Mouse (Mus musculus) heart, postnatal 4 days (tissue): Measurements from ENCODE around the gene Foxp4. TPM values are rescaled to one million over a fixed set of nuclear protein-coding genes. Genes with fewer than 3 reads are reported as not detected.
A peak's percentile ranks its signal among the peaks of the same experiment; 100 is the strongest.

Experiments
- DNase-seq: peaks from one replicate; pipeline ENCODE4 v3.0.0; 2021
- total RNA-seq, 2 experiments: library from RNA; stranded (reverse); gene quantifications; 2 replicates each; pipeline ENCODE4 v1.2.3; 2021

Gene Foxp4
- 10 to 100 TPM; 18.1 to 19.6 TPM for total RNA-seq

DNA sequence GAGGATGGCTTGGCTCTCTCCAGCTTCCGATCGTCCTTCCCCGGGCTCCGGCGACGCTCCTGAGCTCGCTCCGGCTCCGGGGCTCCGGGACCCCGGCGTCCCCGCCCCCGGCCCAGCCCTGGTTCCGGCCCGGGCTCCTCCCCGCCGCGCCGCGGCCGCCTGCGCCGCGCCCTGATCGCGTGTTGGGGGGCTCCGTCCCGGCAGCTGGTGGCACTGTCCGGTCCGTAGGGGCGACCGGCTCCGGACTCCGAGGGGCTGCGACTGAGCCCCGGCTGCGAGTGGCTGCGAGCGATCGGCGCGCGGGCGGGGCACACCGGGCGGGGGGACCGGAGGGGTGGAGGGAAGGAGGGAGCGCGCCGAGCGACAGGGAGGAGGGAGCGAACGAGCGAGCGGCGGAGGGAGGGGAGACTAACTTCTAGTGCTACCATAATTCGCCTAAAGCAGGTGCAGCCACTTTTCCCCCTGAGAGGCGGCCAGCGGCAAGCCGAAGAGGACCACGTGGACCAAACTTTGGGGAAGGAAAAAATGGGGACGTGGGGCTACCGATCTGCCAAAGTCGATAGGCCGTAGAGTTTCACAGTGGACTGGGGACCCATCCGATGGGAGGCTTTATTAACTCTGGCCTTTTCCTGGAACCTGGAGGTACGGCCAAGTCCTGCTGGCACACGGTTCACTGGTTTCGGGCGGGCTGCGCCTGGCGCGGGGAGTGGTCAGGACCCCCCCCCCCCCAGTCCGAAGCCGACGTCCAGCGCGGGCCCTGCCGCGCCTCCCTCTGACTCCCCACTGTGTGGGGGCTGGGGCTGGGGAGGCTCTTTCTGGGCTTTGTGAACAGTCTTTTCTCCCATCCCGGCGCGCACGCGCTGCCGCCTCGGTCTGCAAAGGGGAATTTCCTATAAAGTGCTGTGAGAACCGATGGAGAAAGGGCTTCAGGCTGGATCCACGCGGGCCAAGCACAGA, at the start of gene Foxp4:
Gene Foxp4, minus strand, starts transcription at position 263 of the 957 bp plus-strand sequence.
- peak; percentile 84 for DNase-seq

GRCm38 (mm10) chr17:47973563-47974472, 49.4 kb upstream of the Foxp4 start:
- peak; percentile 83 for DNase-seq

- DNase-seq, result no peak
Measured at GRCm38 (mm10) chr17:47965885-47966505, 41.5 kb upstream of the Foxp4 start.

GRCm38 (mm10) chr17:47958046-47958790, 33.8 kb upstream of the Foxp4 start:
- DNase-seq, result peak; percentile 24

DNA sequence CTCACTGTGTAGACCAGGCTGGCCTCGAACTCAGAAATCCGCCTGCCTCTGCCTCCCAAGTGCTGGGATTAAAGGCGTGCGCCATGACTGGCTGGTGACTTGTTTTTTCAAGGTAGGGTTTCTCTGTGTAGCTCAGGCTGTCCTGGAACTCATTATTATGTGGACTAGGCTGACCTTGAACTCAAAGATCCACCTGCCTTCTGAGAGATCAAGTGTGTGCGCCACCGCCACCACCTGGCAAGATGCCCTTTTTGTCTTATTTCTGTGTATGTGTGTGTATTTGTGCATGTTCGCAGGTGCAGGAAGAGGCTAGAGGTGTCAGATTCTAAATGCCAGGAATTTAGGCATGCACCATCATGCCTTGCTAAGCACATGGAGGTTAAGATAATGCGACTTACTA, 32.0 kb upstream of the Foxp4 start:
- no peak for DNase-seq

DNA sequence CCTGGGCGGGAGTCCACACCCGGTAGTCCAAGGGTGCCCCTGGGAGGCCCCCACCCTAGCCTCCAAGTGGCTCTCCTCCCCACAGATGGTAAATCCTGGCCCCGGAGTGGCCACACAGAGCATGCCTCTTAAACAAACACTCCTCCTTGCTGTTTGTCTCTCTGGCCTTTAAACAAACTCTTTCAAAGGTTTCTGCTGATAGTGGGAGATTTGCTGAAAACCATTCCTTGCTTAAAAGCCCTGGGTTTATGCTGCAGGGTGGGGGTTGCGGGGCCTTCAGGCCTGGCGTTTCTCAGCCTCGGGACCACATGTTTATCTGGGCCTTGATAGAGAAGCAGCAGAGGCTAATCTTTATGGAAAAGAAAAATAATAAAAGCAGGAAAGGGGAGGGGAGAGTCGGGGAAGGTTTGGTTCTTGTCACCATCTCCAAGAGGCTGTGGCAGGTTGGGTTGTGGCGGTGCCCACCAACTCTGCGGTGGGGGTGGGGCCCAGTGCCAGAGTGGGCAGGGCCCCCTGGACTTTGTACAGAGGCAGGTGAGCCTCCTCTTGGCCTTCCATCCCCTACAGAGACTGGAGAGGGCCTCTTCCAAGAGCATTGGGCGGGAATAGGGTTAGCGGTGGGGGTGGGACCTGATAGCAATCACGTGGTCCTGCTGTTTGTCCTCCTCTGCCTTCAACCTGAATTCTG, 30.8 kb upstream of the Foxp4 start:
- no peak for DNase-seq

DNA sequence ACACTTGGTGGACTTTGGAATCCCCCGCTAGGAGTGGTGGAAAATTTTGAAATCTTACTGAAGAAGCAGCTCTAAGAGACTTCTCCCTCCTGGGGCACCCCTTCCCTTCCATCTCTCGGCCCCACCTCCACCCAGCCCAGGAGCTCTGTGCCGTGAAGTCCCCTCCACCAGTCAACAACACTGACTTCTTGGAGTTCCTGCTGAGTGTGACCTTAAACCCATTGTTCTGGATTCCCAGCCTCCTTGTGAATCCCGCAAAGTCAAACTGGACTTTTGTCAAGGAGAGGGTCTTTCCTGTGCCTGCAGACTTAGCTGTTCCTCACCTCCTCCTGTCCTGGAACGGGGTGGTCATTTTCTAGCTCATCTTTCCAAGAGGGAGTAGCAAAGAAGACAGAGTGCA, 28.8 kb upstream of the Foxp4 start:
- no peak for DNase-seq

- DNase-seq, result no peak
Measured at GRCm38 (mm10) chr17:47952368-47953081, 28.1 kb upstream of the Foxp4 start.

DNA sequence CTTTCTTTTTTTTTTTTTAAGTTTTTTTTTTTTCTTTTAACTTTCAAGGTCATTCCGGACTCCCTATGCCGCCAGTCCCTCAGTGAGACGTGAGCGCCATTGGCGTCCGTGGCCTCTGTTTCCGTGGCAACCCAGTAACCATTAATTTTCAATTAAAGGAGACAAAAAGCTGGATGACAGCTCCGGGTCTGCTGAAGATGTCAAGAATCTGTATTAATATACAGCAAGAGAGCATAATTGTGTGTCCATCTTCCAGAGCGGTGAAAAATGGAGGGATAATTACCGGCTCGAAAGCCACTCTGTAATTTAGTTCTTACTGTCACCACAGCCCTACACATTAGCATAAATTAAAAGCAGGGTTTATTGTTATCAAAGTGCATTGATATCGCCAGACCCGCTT, 27.0 kb upstream of the Foxp4 start:
- no peak for DNase-seq

GRCm38 (mm10) chr17:47950831-47951230, 26.4 kb upstream of the Foxp4 start:
- DNase-seq, result no peak

DNA sequence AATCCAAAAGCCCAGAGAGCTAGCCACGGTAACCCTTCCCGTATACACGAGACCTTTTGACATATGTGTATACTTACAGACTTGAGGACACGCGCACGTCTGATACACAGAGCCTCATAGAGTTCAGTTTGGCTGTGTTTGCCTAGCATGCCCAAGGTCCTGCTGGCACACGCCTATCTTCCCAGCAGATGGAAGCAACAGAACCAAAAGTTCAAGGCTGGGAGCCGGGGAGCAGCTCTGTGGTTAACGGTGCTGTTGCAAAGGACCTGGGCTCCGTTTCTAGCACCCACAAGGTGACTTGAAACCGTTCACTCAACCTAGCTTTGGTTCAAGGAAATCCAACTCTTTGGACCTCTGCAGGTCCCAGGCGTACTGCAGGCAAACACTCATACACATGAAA, 25.0 kb upstream of the Foxp4 start:
- no peak for DNase-seq

DNA sequence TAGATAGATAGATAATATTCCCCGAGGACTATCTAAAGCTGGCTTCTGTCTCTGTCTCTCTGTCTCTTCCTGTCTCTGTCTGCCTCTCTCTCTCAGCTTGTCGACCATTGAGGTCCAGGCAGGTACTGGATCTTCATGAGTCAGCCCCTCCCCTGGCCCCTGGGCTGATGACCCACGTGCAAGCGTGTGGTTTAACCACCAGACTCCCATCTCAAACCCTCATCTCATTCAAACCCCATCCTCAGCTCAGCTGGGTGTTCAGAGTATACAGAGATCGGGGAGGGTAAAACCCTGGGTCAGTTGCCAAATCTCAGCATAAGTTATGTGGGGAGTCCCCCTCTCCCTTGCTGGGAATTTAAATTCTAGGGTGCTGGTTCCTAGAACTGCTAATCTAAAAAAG, 24.3 kb upstream of the Foxp4 start:
- DNase-seq, result no peak

- DNase-seq, result no peak
Measured at GRCm38 (mm10) chr17:47946921-47947420, 22.5 kb upstream of the Foxp4 start.

- DNase-seq, result no peak
Measured at GRCm38 (mm10) chr17:47946111-47946510, 21.7 kb upstream of the Foxp4 start.

DNA sequence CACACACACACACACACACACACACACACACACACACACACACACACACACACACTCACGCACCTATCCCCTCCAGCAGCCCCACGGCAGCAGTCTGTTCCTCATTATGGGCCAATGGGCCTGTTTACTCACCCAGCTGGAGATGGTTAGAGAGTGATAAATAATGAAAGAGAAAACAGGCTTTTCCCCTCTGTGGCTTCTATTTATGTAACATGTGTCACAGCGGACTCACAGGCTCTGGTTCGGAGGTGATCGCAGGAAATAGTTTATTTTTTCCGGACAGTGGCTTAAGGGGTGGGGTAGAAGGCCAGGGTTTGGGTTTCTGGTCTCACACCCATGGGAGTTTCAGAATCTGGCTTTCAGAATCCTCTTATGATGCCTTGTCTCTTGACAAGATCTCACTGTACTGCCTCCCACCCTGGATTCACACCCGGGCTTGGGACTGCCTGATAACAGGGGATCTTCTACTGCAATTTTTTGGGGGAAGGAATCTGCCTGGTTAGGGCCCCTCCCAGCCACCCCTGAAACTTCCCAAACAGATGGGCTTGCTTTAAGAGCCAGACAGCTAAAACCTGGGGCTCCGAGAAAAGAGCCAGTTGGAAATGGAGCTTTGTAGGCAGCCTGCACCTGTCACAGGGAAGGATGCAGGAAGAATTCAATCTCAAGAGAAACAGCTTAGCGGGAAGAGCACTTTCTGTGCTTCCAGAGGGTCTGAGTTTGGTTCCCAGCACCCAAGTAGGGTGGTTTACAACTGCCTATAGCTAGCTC, 18.8 kb upstream of the Foxp4 start:
- DNase-seq, result no peak

- DNase-seq, result no peak
Measured at GRCm38 (mm10) chr17:47942008-47942407, 17.6 kb upstream of the Foxp4 start.

DNA sequence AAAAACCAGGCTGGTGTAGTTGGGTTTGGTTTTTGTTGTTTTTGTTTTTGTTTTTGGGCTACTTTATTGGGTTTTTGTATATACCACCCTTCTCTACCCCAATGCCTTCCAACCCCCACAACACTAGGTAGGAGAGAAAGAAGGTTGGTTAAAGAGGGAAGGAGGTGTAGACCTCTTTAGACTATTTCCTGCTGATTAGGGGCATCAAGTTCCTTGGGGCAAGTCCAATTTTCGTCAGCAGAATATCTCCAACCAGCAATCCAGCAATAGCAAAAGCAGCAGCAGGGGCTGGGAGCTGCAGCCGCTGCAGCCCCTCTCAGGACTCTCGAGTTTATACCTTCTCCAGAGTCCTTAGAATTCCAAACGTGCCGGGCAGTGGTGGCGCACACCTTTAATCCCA, 14.4 kb upstream of the Foxp4 start:
- DNase-seq, result no peak

GRCm38 (mm10) chr17:47937926-47938600, 13.6 kb upstream of the Foxp4 start:
- DNase-seq, result no peak

- no peak for DNase-seq
Measured at GRCm38 (mm10) chr17:47936591-47936990, 12.1 kb upstream of the Foxp4 start.
